ENCODE assay signal across 9 mouse cellular contexts in genomic region chr11:79963212-79963974, GRCm38 (mm10). TPM values are rescaled to one million over a fixed set of nuclear protein-coding genes. Genes with fewer than 3 reads are reported as not detected.
DNase-seq lines count a peak whose midpoint lies in the region; ATAC-seq lines count a peak whose summit lies in the region.
"Had no signal": no experiment of that assay in that cellular context is flagged by ENCODE, and none has a peak within 500 bp of the region (broad histone marks: within the 10 kb centered on the region; RNA-seq: fewer than 3 reads in every experiment).

No protein-coding gene starts in this region.

- no peaks in the 10 kb centered on the region for H3K9me3 ChIP-seq in erythroblast, embryonic 14.5 days (ENCODE audit: control insufficient read depth, low read length)
- no peaks in the 10 kb centered on the region for H3K9me3 ChIP-seq in neural tube, embryonic 11.5 days (ENCODE audit: control insufficient read depth, low read length)
- no peaks in the 10 kb centered on the region for H3K9me3 ChIP-seq in liver, embryonic 13.5 days (replicated peaks)

- H3K9ac ChIP-seq in neural tube, embryonic 11.5 days (ENCODE audit: low read length), result no peak overlapping the region
- H3K9ac ChIP-seq in liver, embryonic 13.5 days, result peak overlapping the region; percentile 24; the same call in 1 of the 2 replicates

- H3K27me3 ChIP-seq in erythroblast, embryonic 14.5 days (ENCODE audit: control insufficient read depth), result peaks cover 18% of the 10 kb centered on the region
- no peaks in the 10 kb centered on the region for H3K27me3 ChIP-seq in neural tube, embryonic 11.5 days (ENCODE audit: control insufficient read depth, insufficient read depth, low read length)
- H3K27me3 ChIP-seq in liver, embryonic 13.5 days, result peaks cover 5% of the 10 kb centered on the region; the same call in 1 of the 2 replicates

- peak overlapping the region; percentile 86 for H3K4me3 ChIP-seq in erythroblast, embryonic 14.5 days (replicated peaks)
- H3K4me3 ChIP-seq in neural tube, embryonic 11.5 days (ENCODE audit: low read depth, low read length), result peak overlapping the region; percentile 74; the same call in 1 of the 2 replicates
- peak overlapping the region; percentile 73 for H3K4me3 ChIP-seq in liver, embryonic 13.5 days (replicated peaks)

- 60% methylated on average over 8 of the region's 8 CpGs for WGBS in neural tube, embryonic 11.5 days
- WGBS in liver, embryonic 13.5 days (ENCODE audit: insufficient replicate concordance), result 32% methylated on average over 8 of the region's 8 CpGs

- no peak for ATAC-seq in erythroblast, adult 5-6 weeks (replicated peaks; ENCODE audit: low FRiP score, poor library complexity, severe bottlenecking)
- no peak for ATAC-seq in neural tube, embryonic 11.5 days (ENCODE audit: insufficient read depth, low FRiP score, low TSS enrichment)
- ATAC-seq in liver, embryonic 13.5 days (ENCODE audit: low read depth), result no peak

- H3K4me2 ChIP-seq in neural tube, embryonic 11.5 days (ENCODE audit: low read depth), result peak overlapping the region; percentile 30; the same call in 1 of the 2 replicates
- peak overlapping the region; percentile 68 for H3K4me2 ChIP-seq in liver, embryonic 13.5 days

- peaks cover 19% of the 10 kb centered on the region for H3K36me3 ChIP-seq in erythroblast, embryonic 14.5 days (ENCODE audit: control insufficient read depth)
- 0 out of 2 replicates have a peak, but pooled peaks cover 2% of the 10 kb centered on the region for H3K36me3 ChIP-seq in neural tube, embryonic 11.5 days (ENCODE audit: control insufficient read depth, insufficient read depth, low read length)
- peaks cover 15% of the 10 kb centered on the region for H3K36me3 ChIP-seq in liver, embryonic 13.5 days

- H3K27ac ChIP-seq in neural tube, embryonic 11.5 days (ENCODE audit: low read depth, low read length), result no peak overlapping the region
- H3K27ac ChIP-seq in liver, embryonic 13.5 days, result no peak overlapping the region

- peaks cover 26% of the 10 kb centered on the region for H3K4me1 ChIP-seq in erythroblast, embryonic 14.5 days (ENCODE audit: control insufficient read depth)
- H3K4me1 ChIP-seq in neural tube, embryonic 11.5 days (ENCODE audit: control insufficient read depth, insufficient read depth, low read length), result peaks cover 7% of the 10 kb centered on the region
- H3K4me1 ChIP-seq in liver, embryonic 13.5 days (replicated peaks), result peaks cover 17% of the 10 kb centered on the region

- no peak for DNase-seq in neural tube, embryonic 11.5 days (ENCODE audit: low spot score)
- DNase-seq in neural tube, embryonic 10.5 days (ENCODE audit: extremely low spot score, low spot score), result no peak
- DNase-seq in liver, embryonic 13.5 days, result no peak
- no peak for DNase-seq in yolk sac, embryonic 10.5 days (ENCODE audit: low spot score)
- no peak for DNase-seq in thymus, adult 18-20 months
- DNase-seq in layer of hippocampus, postnatal 14 days (ENCODE audit: low spot score in 2 of 2), result no peak
- DNase-seq: kidney, postnatal 10 days had no signal

RNA-seq across cellular contexts. Expression of gene Utp6, which starts 1.2 kb away (rescaled TPM):
- polyA plus RNA-seq in erythroblast, embryonic 14.5 days (2012), result 0.19 and 0.37 TPM in 2 replicates
- 2.3 and 15.0 TPM in 2 replicates for total RNA-seq in erythroblast, adult 5-6 weeks (2015; ENCODE audit: low replicate concordance)
- total RNA-seq in erythroblast, adult 5-6 weeks (2017; ENCODE audit: low replicate concordance), result 13.4 and 17.3 TPM in 2 replicates
- 84.3 and 87.2 TPM in 2 replicates for polyA plus RNA-seq in neural tube, embryonic 11.5 days (2014; fragmentation: Nextera tagmentation; extraction: Ambion mirVana)
- 30.0 and 42.6 TPM in 2 replicates for polyA plus RNA-seq in liver, embryonic 13.5 days (2015; fragmentation: Nextera tagmentation; extraction: Ambion mirVana)
- 10 to 100 TPM; 35.9 to 36.3 TPM for total RNA-seq in layer of hippocampus, postnatal 14 days (2021)

RNA-seq across cellular contexts. Expression of gene Suz12, which starts 29.5 kb away (rescaled TPM):
- 0.95 and 1.1 TPM in 2 replicates for polyA plus RNA-seq in erythroblast, embryonic 14.5 days (2012)
- total RNA-seq in erythroblast, adult 5-6 weeks (2015; ENCODE audit: low replicate concordance), result 30.6 and 40.1 TPM in 2 replicates
- total RNA-seq in erythroblast, adult 5-6 weeks (2017; ENCODE audit: low replicate concordance), result 42.0 and 55.1 TPM in 2 replicates
- 21.3 TPM in 2 replicates for polyA plus RNA-seq in neural tube, embryonic 11.5 days (2014; fragmentation: Nextera tagmentation; extraction: Ambion mirVana)
- polyA plus RNA-seq in liver, embryonic 13.5 days (2015; fragmentation: Nextera tagmentation; extraction: Ambion mirVana), result 16.4 and 20.4 TPM in 2 replicates
- total RNA-seq in layer of hippocampus, postnatal 14 days (2021), result 10 to 100 TPM; 31.4 to 34.5 TPM

Comparison
In these comparisons a context has a peak if more than half of its experiments do, and no peak if none do; other contexts are left out.
1. RNA of gene Utp6, which starts 1.2 kb away (polyA plus RNA-seq): 84.3 to 87.2 TPM in neural tube, embryonic 11.5 days and 30.0 to 42.6 TPM in liver, embryonic 13.5 days; 0.19 to 0.37 TPM in erythroblast, embryonic 14.5 days; every median in the first group is over 10 times any median in the second.
2. Peak in every context shown above with its lines, with median percentiles within 50 percentile points of each other: H3K4me3 ChIP-seq.